Mouse (Mus musculus) MEL (cell line): ENCODE data around the gene Gm5485.

Experiments
- CHD2 ChIP-seq: IDR thresholded peaks from 2 replicates; pipeline ENCODE4 v1.6.1; 2011; ENCODE audit warnings: low read length, improper control_type of control experiment
- CTCF ChIP-seq, 3 experiments: IDR thresholded peaks in 2 of 3; conservative IDR thresholded peaks in 1 of 3; 2 replicates each; pipeline ENCODE4 v1.5.1; 2011 to 2012; ENCODE audit warnings: low read length in 3 of 3, low read depth in 2 of 3, mild to moderate bottlenecking in 2 of 3, improper control_type of control experiment in 1 of 3, inconsistent platforms in 1 of 3, mixed read lengths in 1 of 3, moderate library complexity in 1 of 3; ENCODE audit not compliant: control insufficient read depth in 1 of 3, insufficient read depth in 1 of 3, poor library complexity in 1 of 3, severe bottlenecking in 1 of 3
- E2F4 ChIP-seq: IDR thresholded peaks from 2 replicates; pipeline ENCODE4 v1.6.1; 2011; ENCODE audit warnings: low read depth, low read length, improper control_type of control experiment, borderline replicate concordance
- EP300 ChIP-seq, 2 experiments: IDR thresholded peaks; 2 replicates each; pipeline ENCODE4 v1.6.1; 2011; ENCODE audit warnings: improper control_type of control experiment in 2 of 2, low read length in 2 of 2, low read depth in 1 of 2, mild to moderate bottlenecking in 1 of 2
- GABPA ChIP-seq: IDR thresholded peaks from 2 replicates; pipeline ENCODE4 v1.6.1; 2012; ENCODE audit warnings: low read depth, mild to moderate bottlenecking, inconsistent platforms, low read length, improper control_type of control experiment, moderate library complexity
- GATA1 ChIP-seq: IDR thresholded peaks from 2 replicates; pipeline ENCODE4 v1.6.1; 2011; ENCODE audit warnings: low read depth, low read length, improper control_type of control experiment
- MAFK ChIP-seq: IDR thresholded peaks from 2 replicates; pipeline ENCODE4 v1.6.1; 2011; ENCODE audit warnings: low read depth, mild to moderate bottlenecking, low read length, improper control_type of control experiment, borderline replicate concordance
- MAX ChIP-seq: IDR thresholded peaks from 2 replicates; pipeline ENCODE4 v1.6.1; 2011; ENCODE audit warnings: low read length, improper control_type of control experiment
- MXI1 ChIP-seq: IDR thresholded peaks from 2 replicates; pipeline ENCODE4 v1.6.1; 2011; ENCODE audit warnings: mild to moderate bottlenecking, low read depth, low read length, improper control_type of control experiment
- MYB ChIP-seq: IDR thresholded peaks from 2 replicates; pipeline ENCODE4 v1.6.1; 2011; ENCODE audit warnings: mild to moderate bottlenecking, low read depth, low read length, improper control_type of control experiment
- POLR2A ChIP-seq, 2 experiments: IDR thresholded peaks; 2 replicates each; pipeline ENCODE4 v1.6.1; 2011 to 2012; ENCODE audit warnings: low read length in 2 of 2, mild to moderate bottlenecking in 2 of 2, control low read depth in 1 of 2, improper control_type of control experiment in 1 of 2, low read depth in 1 of 2, moderate library complexity in 1 of 2; ENCODE audit not compliant: control insufficient read depth in 1 of 2, insufficient read depth in 1 of 2, poor library complexity in 1 of 2
- POLR2AphosphoS2 ChIP-seq: IDR thresholded peaks from 2 replicates; pipeline ENCODE4 v1.6.1; 2011; ENCODE audit warnings: low read length, improper control_type of control experiment
- SIN3A ChIP-seq: IDR thresholded peaks from 2 replicates; pipeline ENCODE4 v1.6.1; 2012; ENCODE audit warnings: low read length, improper control_type of control experiment, inconsistent platforms

- TF ChIP-seq POLR2AphosphoS2 (no peak), POLR2A (IDR thresholded peaks at IDR 0.05; ENCODE audit: control insufficient read depth in 1 of 2, insufficient read depth in 1 of 2, low read depth in 1 of 2, low read length in 2 of 2, poor library complexity in 1 of 2) (no peak), GABPA (no peak), CTCF (IDR thresholded peaks at IDR 0.05 in 2 of 3, conservative IDR thresholded peaks at IDR 0.05 in 1 of 3; ENCODE audit: control insufficient read depth in 1 of 3, insufficient read depth in 1 of 3, low read depth in 2 of 3, low read length in 3 of 3, poor library complexity in 1 of 3, severe bottlenecking in 1 of 3) (no peak), MXI1 (no peak), GATA1 (no peak), MAX (no peak), CHD2 (no peak), E2F4 (no peak), MAFK (no peak), EP300 (IDR thresholded peaks at IDR 0.05; ENCODE audit: low read depth in 1 of 2, low read length in 2 of 2) (no peak), MYB (no peak), SIN3A (no peak)
Observed at GRCm38 (mm10) chr16:48403423-48403822, 8.8 kb downstream of the Gm5485 start.
